Mouse (Mus musculus) forebrain, embryonic 10.5 days (tissue): ENCODE results near the gene Bloc1s3. TPM values are rescaled to one million over a fixed set of nuclear protein-coding genes. Genes with fewer than 3 reads are reported as not detected.

ENCODE experiments used
- DNase-seq: peaks from one replicate; pipeline ENCODE4 v3.0.0-alpha.2; 2017; ENCODE audit warnings: low spot score; ENCODE audit errors: extremely low spot score
- H3K27ac ChIP-seq: fragments of 300-500 bp; sonication (generic); 2 replicates; pipeline ENCODE4 v1.5.1; 2016; ENCODE audit warnings: mild to moderate bottlenecking
- H3K27me3 ChIP-seq: fragments of 300-500 bp; sonication (generic); 2 replicates; pipeline ENCODE4 v1.6.1; 2016; ENCODE audit warnings: mild to moderate bottlenecking; ENCODE audit not compliant: poor library complexity, severe bottlenecking
- H3K36me3 ChIP-seq: fragments of 300-500 bp; sonication (generic); replicated peaks from 2 replicates; pipeline ENCODE4 v1.6.1; 2016; ENCODE audit warnings: mild to moderate bottlenecking, moderate library complexity
- H3K4me1 ChIP-seq: fragments of 300-500 bp; sonication (generic); 2 replicates; pipeline ENCODE4 v1.6.1; 2016
- H3K4me3 ChIP-seq: fragments of 300-500 bp; sonication (generic); 2 replicates; pipeline ENCODE4 v1.5.1; 2016; ENCODE audit warnings: mild to moderate bottlenecking, moderate library complexity
- H3K9me3 ChIP-seq: fragments of 300-500 bp; sonication (generic); 2 replicates; pipeline ENCODE4 v1.6.1; 2016; ENCODE audit warnings: mild to moderate bottlenecking, moderate library complexity
- WGBS: fragments of 180-500 bp; shearing (Covaris S2); methylation state at CpG from one replicate; pipeline ENCODE4 v1.1.7; 2016; 5-methylcytosine and 5-hydroxymethylcytosine counted together
- polyA plus RNA-seq: library from polyadenylated mRNA; unstranded; fragments of >200 nt; fragmentation: Nextera tagmentation; extraction: Ambion mirVana; gene quantifications from 2 replicates; pipeline ENCODE4 v1.2.1, GENCODE M21; 2016

The Bloc1s3 gene
- polyA plus RNA-seq, 1 experiment from 2014 or later: 2.1 TPM

DNA sequence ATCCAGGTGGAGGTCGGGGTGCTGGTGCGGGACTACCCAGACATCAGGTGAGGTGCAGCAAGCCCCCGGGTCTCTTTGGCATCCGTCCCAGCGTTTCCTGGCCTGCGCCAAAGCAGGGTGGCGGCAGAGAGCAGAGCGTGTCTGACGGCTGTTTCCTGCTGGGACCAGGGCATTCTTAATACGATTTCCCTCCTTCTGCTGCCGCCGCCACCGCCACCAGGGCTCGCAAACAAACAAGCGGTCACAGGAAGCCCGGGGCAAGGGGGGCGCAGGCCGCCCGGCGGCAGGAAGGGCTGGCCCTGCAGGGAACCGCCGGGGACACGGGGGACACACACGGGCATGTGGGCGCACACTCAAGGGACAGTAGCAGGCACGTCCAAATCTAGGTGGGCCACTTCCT, 16.4 kb downstream of the Bloc1s3 start:
- no peaks in the 10 kb centered on the region for H3K36me3 ChIP-seq
- peak overlapping the region; percentile 56; the same call in 1 of the 2 replicates for H3K27ac ChIP-seq
- WGBS: 4% methylated on average over 25 of the region's 26 CpGs
- peak; percentile 46 for DNase-seq
- H3K9me3 ChIP-seq: no peaks in the 10 kb centered on the region
- H3K4me3 ChIP-seq: peak overlapping the region; percentile 41
- H3K4me1 ChIP-seq: peaks cover 17% of the 10 kb centered on the region
- H3K27me3 ChIP-seq: peaks cover 71% of the 10 kb centered on the region

DNA sequence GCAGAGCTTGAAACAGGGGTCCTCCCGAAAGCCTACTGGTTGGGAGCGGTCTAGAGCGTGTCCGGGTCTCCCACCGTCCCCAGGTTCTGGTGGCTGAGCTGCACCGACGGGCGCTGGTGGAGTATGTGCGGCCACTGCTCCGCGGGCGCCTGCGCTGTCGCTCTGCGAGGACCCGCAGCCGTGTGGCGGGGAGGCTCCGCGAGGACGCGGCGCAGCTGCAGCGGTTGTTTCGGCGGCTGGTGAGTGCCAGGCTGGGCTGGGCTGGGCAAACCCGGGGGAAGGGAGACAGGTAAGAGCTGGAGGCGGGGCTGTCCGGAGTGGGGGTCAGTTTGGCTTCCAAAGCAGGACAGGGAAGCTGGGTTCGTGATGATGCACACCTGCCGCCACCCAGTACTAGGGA, 18.6 kb downstream of the Bloc1s3 start:
- H3K4me1 ChIP-seq: peaks cover 17% of the 10 kb centered on the region
- no peak overlapping the region for H3K27ac ChIP-seq
- H3K9me3 ChIP-seq: peaks cover 2% of the 10 kb centered on the region; the same call in 1 of the 2 replicates
- peaks cover 76% of the 10 kb centered on the region for H3K27me3 ChIP-seq
- no peak for DNase-seq
- no peaks in the 10 kb centered on the region for H3K36me3 ChIP-seq
- 2% methylated on average over 31 of the region's 31 CpGs for WGBS
- H3K4me3 ChIP-seq: peak overlapping the region; percentile 39

DNA sequence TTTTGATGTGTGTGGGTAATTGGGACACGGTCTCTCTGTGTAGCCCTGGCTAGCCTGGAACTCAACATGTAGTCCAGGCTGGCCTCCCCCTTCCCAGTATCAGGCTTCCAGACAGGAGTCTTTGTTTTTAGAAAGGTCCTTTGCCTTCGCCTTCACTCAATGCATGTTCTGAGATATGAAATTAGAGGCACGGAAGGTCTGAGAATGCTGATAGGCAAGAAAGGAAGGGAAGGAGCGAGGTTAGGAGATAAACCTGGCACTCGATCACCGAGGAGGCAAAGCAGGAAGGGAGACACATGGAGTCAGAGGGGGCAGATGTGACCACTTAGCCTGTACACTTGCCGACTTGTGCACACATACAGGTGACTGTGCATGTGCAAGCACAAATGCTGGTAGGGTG, 21.6 kb downstream of the Bloc1s3 start:
- Histone ChIP-seq H3K4me1 (peaks cover 11% of the 10 kb centered on the region), H3K27me3 (peaks cover 53% of the 10 kb centered on the region), H3K27ac (no peak overlapping the region), H3K36me3 (no peaks in the 10 kb centered on the region), H3K9me3 (peaks cover 2% of the 10 kb centered on the region; the same call in 1 of the 2 replicates), H3K4me3 (no peak overlapping the region)
- 92% methylated on average over 7 of the region's 7 CpGs for WGBS
- DNase-seq: no peak

DNA sequence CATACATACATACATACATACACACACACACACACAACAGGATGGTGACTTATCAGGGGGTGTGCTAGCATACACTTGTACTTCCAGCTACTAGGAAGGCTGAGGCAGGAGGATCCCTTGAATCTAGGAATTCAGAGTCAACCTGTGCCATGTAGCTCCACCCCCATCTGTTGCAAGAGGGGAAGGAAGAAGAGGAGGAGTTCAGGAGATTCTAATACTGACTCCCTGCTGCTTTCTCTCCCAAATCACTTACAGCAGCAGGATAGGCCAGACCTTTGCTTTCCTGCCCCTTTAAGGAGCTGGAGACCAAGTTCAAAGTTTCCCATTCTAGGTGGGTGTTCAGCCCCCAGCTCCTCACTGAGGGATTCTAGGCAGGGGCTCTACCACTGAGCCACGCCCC, 22.7 kb downstream of the Bloc1s3 start:
- peaks cover 42% of the 10 kb centered on the region for H3K27me3 ChIP-seq
- 71% methylated on average over 1 of the region's 1 CpGs for WGBS
- DNase-seq: no peak
- peaks cover 2% of the 10 kb centered on the region; the same call in 1 of the 2 replicates for H3K9me3 ChIP-seq
- H3K4me3 ChIP-seq: no peak overlapping the region
- peaks cover 8% of the 10 kb centered on the region for H3K4me1 ChIP-seq
- H3K36me3 ChIP-seq: no peaks in the 10 kb centered on the region
- no peak overlapping the region for H3K27ac ChIP-seq

DNA sequence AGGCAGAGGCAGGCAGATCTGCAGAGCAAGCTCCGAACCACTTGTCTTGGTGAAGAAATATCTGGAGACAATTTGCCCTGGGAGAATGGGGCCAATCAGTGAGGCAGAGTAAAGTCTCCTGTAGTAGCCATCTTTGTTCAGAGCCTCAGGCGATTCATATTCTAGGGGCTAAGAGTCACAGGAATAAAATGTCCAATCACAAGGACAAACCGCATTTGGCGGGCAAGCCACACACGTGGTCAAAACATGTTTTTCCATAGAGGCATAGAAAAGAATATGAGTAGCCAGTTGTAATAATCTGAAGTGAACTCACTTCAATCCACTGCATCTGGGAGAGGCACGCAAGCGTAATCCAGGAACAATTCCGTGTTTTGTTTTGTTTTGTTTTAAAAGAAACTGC, 24.9 kb downstream of the Bloc1s3 start:
- Histone ChIP-seq H3K27ac (no peak overlapping the region), H3K4me1 (no peaks in the 10 kb centered on the region), H3K27me3 (peaks cover 35% of the 10 kb centered on the region), H3K36me3 (no peaks in the 10 kb centered on the region), H3K9me3 (peaks cover 2% of the 10 kb centered on the region; the same call in 1 of the 2 replicates), H3K4me3 (no peak overlapping the region)
- no peak for DNase-seq
- WGBS: 87% methylated on average over 8 of the region's 8 CpGs

DNA sequence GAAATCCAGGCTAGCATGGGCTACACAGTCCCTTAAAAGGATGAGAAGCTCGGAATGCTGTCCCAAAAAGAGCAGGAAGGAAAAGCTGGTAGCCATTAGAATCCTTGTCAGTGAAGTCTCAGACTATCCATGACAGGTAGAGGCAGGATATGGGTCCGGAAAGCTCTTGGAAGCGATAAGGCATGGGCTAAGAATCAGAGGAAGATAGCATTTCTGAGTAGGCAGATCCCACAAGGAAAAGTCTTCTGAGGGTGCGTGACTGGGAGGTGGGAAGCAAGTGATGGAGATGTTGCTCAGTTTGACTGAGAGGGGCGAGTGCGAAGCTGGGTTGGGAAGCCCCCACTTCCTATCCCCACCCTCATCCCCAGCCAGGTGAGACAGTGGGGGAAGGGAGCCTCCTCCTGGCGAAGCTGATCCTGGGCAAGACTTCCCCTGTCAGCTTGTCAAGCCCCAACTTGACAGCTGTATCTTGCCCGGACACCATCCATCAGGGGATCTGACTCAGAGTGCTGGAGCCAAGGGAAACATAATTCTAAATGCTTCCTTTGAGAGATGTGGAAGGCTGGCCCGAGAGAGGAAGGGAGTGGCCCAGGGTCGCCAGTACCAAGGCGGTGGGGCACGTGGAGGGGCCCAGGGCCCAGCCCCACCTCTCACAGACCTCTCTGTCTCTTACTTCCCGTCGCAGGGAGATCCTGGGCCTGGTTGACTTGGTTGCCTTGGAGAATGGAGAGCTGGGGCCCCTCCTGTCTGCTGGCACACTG, 30.4 kb downstream of the Bloc1s3 start:
- Histone ChIP-seq H3K9me3 (no peaks in the 10 kb centered on the region; the same call in 1 of the 2 replicates), H3K4me3 (no peak overlapping the region), H3K36me3 (no peaks in the 10 kb centered on the region), H3K27me3 (peaks cover 69% of the 10 kb centered on the region), H3K4me1 (peaks cover 11% of the 10 kb centered on the region), H3K27ac (no peak overlapping the region)
- 27% methylated on average over 14 of the region's 14 CpGs for WGBS
- no peak for DNase-seq

DNA sequence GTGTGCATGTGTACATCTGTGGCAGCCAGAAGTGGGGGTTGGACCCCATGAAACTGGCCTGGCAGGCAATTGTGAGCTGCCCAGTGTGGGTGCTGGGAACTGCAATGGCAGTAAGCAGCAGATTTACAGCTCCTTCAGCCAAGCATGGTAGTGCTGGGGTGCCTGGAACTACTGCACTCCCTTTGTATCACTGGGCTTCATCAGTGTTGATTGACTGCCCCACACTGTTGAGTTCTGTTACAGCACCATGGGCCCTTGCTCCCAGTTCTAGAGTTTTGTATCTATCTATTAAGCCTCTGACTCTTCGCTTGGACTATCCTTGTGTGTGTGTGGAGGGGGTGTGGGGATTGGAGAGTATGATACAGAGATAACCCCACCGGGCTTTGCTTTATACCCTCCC, 31.1 kb downstream of the Bloc1s3 start:
- no peak for DNase-seq
- WGBS: 69% methylated on average over 2 of the region's 2 CpGs
- no peak overlapping the region for H3K4me3 ChIP-seq
- H3K27me3 ChIP-seq: peaks cover 76% of the 10 kb centered on the region
- no peaks in the 10 kb centered on the region for H3K36me3 ChIP-seq
- H3K4me1 ChIP-seq: peaks cover 11% of the 10 kb centered on the region
- no peak overlapping the region for H3K27ac ChIP-seq
- H3K9me3 ChIP-seq: no peaks in the 10 kb centered on the region; the same call in 1 of the 2 replicates

DNA sequence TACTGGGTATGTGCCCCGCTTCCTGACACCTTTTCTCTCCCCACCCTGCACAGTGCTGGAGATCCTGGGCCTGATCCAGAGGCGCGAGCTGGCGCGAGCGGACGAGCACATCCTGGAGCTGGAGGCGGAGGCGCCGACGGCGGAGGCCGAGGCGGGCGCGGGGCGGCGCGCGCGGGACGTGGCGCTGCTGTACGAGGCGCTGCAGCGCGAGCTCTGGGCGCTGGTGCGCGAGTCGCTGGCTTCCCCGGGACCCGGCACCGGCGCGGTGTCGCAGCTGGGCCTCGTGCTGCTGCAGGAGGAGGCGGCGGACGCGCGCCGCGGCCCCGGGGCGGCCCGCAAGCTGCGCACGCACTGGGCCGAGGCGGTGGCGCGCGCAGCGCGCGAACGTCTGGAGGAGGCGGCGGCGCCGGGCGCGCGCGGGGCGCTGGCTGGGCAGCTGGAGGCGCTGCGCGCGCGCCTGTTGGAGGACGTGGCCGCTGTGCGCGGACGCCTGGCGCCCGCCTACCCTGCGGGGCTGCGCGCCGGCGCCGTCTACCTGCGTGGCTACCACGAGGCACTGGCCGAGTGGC, 34.2 kb downstream of the Bloc1s3 start:
- no peaks in the 10 kb centered on the region; the same call in 1 of the 2 replicates for H3K9me3 ChIP-seq
- 2% methylated on average over 89 of the region's 89 CpGs for WGBS
- H3K4me1 ChIP-seq: peaks cover 24% of the 10 kb centered on the region
- peak overlapping the region; percentile 61 for H3K4me3 ChIP-seq
- H3K36me3 ChIP-seq: no peaks in the 10 kb centered on the region
- peak overlapping the region; percentile 79 for H3K27ac ChIP-seq
- H3K27me3 ChIP-seq: peaks cover 99% of the 10 kb centered on the region
- peak; percentile 55 for DNase-seq

DNA sequence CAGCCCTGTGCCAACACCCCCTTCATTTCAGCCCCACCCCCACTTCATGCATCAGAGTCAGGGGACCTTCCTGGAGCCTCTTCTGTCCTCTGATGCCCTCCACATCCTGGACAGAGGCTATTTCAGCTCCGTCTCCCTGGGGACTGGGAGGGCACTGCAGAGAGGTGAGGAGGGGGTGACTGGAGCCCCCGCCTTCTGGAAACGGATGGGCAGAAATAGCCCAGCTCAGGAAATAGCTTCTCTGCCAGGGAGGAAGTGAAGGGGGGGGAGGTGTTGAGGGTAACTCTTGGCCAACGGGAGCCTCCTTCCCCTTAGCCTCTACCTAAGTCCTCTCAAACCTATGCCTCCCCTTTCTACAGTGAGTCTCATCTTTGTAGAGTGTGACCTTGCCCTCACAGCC, 35.8 kb downstream of the Bloc1s3 start:
- no peak overlapping the region for H3K4me3 ChIP-seq
- peaks cover 99% of the 10 kb centered on the region for H3K27me3 ChIP-seq
- WGBS: 51% methylated on average over 4 of the region's 4 CpGs
- no peak for DNase-seq
- no peaks in the 10 kb centered on the region for H3K36me3 ChIP-seq
- H3K4me1 ChIP-seq: peaks cover 24% of the 10 kb centered on the region
- no peak overlapping the region for H3K27ac ChIP-seq
- no peaks in the 10 kb centered on the region; the same call in 1 of the 2 replicates for H3K9me3 ChIP-seq

DNA sequence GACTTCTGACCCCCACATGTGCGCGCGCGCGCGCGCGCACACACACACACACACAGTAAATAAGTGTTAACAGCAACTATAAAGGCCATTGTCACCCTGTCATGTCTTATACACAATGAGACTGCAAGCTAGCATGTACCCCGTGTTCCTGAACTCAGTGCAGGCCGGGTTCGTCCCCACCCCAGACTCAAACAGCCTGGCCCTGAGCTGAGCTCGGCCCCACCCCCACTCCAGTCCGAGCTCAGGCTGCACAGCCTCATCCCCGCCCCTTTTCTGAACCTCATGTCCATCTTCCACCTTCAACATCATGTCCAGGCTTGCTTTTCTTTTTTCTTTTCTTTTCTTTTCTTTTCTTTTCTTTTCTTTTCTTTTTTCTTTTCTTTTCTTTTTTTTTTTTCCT, 37.9 kb downstream of the Bloc1s3 start:
- Histone ChIP-seq H3K4me3 (no peak overlapping the region), H3K9me3 (no peaks in the 10 kb centered on the region; the same call in 1 of the 2 replicates), H3K4me1 (peaks cover 24% of the 10 kb centered on the region), H3K36me3 (no peaks in the 10 kb centered on the region), H3K27ac (no peak overlapping the region), H3K27me3 (peaks cover 100% of the 10 kb centered on the region)
- no peak for DNase-seq
- WGBS: 10% methylated on average over 14 of the region's 14 CpGs

DNA sequence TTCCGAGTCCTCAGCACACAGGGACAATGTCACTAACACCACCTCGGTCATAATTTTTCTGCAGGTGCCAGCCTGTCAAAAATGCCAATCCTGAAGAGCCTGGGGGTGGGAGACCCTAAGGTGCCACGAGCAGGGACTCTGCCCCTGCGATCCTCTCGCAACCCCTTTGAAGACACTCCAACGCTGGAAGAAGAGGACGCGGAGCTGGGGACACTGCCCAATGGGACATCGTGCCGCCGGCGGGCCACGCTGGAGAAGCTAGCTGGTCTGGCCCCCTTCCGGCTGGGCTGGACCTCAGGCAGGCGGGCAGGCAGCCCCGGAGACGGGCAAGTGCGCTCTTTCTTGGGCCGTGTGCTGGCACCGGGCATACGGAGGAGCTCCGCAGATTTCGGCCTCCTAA, 38.8 kb downstream of the Bloc1s3 start:
- Histone ChIP-seq H3K9me3 (no peaks in the 10 kb centered on the region), H3K27ac (no peak overlapping the region), H3K4me1 (peaks cover 30% of the 10 kb centered on the region), H3K4me3 (peak overlapping the region; percentile 20; the same call in 1 of the 2 replicates), H3K36me3 (no peaks in the 10 kb centered on the region), H3K27me3 (peaks cover 100% of the 10 kb centered on the region)
- 20% methylated on average over 23 of the region's 23 CpGs for WGBS
- no peak for DNase-seq

DNA sequence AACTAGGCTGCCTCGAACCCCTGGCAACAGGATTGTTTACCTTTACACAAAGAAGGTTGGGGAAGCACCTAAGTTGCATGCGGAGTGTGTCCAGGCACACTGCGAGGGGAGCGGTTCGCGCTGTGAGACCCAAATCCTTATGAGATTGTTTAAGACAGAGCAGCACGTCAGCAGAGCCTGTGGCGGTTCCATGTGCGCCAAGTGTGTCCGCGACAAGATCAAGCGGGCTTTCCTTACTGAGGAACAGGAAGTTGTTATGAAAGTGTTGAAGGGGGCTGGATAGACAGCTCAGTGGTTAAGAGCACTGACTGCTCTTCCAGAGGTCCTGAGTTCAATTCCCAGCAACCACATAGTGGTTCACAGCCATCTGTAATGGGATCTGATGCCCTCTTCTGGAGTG, 39.9 kb downstream of the Bloc1s3 start:
- 74% methylated on average over 12 of the region's 12 CpGs for WGBS
- H3K36me3 ChIP-seq: no peaks in the 10 kb centered on the region

DNA sequence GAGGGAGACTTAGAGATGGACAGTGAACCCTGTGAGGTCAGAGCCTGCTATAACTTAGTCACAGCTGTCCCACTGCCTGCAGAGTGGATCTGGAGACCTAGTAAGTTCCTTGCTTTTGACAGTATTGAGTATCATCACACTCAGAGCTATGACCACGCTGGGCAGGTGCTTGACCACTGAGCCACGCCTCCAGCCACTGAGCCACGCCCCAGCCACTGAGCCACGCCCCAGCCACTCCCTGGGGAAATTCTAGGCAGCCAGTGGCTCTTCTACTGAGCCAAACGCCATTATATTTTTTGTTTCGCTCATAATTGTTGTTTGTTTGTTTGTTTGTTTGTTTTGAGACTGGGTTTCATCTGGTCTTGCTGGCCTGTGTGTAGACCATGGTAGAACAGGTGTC, 40.5 kb downstream of the Bloc1s3 start:
- Histone ChIP-seq H3K27me3 (peaks cover 99% of the 10 kb centered on the region), H3K4me1 (peaks cover 36% of the 10 kb centered on the region), H3K4me3 (no peak overlapping the region), H3K36me3 (no peaks in the 10 kb centered on the region), H3K9me3 (no peaks in the 10 kb centered on the region), H3K27ac (no peak overlapping the region)
- 37% methylated on average over 6 of the region's 6 CpGs for WGBS
- DNase-seq: no peak

More for the DNA sequence above, 39.9 kb downstream of the Bloc1s3 start:
- Histone ChIP-seq H3K27me3 (peaks cover 99% of the 10 kb centered on the region), H3K9me3 (no peaks in the 10 kb centered on the region), H3K27ac (no peak overlapping the region), H3K4me3 (no peak overlapping the region), H3K4me1 (peaks cover 30% of the 10 kb centered on the region)
- DNase-seq: no peak
